Mouse (Mus musculus) T-helper 17 cell (primary cell): ENCODE results near the gene Mesd.

ENCODE experiments used
- in situ Hi-C, 2 experiments: fragments of 300-600 bp; cut with MboI, MseI; formaldehyde crosslinking; loops; 1 replicate in 1 of 2; 2 replicates in 1 of 2; pipeline ENCODE4 v1.15.1; 2025; ENCODE audit warnings: high pct_unique_total_duplicates in 2 of 2

Mesd gene

DNA sequence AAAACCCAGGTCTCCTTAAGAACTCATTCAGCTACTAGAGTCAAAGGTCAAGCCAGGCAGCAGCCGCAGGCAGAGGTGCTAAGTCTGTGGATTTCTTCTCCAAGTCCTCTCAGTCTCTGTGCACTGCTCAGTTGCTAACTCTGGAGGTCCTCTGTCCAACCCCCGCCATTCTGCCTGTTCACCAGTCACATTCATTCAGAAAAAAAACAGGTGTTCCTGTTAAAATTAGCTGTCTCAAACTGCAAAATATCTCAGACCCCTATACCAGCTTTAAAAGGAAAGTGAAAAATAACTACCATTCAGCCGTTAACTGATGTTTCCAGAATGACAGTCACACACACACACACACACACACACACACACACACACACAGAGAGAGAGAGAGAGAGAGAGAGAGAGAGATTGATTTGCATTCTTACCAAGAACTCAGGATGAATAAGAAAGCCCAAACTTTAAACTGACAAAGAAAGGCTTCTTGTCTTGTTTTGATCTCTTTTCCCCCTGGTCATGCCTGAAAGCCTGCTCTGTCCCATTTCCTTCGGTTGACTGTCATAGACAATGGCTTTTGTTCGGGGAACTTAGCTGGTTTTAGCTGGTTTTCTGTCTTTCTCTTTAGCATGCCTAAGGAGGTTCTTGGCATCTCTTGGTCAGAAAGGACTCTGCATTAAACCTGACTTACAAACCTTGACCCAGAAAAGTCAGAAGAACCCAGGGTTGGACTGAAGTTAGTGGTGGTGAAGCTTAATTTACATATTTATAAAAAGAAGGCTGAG, 5.4 kb upstream of the Mesd start:
- in situ Hi-C loops = loop anchor here in 1 of 2 experiments (25.0 kb wide), 1 partner anchor 783 kb away; no protein-coding TSS in a partner anchor

DNA sequence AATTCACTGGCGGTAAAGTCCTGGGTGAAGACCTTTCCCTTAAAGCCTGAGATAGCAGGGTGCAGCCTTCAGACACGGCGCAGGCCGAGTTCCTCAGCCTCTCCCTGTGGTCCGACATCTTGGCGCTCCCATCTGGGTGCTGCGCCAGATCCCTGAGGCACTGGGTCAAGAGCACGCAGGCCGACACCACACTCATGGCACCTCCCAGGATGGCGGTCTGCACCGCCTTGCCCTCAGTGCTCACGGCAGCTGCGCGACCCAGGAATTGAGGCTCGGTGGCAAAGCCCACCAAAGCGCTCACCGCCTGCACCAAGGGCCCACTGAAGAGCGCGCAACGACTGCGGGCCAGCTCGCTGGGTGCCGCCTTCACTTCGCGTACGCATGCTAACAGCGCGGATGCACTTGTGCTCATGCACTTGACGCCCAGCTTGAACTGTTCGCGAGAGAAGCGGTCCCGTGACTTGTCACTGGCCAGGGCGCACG, 2.1 kb upstream of the Mesd start:
- in situ Hi-C loops = loop anchor here (5.0 to 25.0 kb wide), 2 partner anchors 780 to 1015 kb away; partner anchors contain the start of gene Mex3b (in 1 of the 2)

DNA sequence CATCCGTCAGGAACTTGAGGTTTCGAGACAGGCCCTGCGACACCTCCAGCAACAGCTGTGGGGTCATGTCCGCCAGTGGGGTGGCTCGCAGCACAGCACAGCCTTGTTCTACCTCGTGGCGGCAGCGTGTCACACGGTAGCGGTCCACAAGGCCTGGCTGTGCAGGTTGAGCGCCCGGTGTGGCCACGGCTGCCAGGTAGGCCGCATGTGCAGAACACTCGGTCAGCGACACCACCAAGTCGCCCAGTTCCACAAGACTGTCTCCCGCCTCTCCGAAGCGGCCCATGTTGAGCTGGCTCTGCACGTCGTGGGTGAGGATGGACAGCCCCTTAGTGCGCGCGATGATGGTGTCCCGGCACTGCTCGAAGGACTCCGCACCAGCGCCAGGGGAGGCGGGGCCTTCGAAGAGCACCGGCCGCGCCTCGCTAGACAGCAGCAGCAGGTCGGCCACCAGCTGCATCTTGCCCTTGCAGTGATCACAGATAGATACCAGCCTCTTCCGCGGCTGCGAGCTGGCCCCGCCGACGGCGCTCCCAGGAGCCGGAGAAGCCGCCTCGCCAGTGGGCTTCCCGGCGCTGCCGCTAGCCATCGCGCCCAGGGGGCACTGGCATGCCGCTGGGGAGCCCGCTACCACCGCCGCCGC, 1.5 kb upstream of the Mesd start:
- in situ Hi-C loops = loop anchor here (5.0 to 25.0 kb wide), 2 partner anchors 780 to 1015 kb away; partner anchors contain the start of gene Mex3b (in 1 of the 2)

DNA sequence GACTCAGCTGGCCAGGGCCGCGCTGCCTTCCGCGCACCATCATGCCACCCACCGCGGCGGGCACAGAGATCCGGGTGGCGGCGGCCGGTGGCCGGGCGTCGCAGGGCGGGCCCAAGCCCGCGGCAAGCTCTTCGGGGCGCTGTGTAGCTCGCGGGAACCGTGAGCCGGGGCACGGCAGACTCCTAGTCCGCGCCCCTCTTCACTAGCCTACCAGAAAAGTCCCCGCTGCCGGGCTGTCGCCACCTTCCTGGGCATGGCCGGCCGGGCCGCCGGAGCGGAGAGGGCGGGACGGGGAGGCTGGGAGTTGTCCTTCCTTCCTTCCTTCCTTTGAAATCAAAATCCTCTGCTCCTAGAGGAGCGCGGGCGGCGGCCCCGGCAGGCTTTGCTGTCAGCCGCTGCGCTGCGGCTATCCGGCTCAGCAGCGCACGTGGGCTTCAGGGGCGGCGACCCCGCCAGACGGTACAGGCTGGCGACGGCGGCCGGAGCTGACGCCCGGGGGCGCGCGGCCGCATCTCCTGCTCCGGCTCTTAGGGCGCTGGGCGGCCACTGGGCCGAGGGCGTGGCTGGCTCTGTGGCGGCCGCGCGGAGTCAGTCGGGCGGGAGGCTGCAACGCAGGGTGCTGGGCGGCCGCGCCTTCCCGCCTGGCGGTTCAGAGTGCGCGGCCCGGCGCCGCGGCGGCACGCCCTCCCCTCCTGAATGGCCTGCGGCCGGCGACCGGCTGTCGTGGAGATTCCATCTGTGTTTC, 818 bp upstream of the Mesd start:
- in situ Hi-C loops = loop anchor here (5.0 to 25.0 kb wide), 2 partner anchors 779 to 1016 kb away; partner anchors contain the start of gene Mex3b (in 1 of the 2)

DNA sequence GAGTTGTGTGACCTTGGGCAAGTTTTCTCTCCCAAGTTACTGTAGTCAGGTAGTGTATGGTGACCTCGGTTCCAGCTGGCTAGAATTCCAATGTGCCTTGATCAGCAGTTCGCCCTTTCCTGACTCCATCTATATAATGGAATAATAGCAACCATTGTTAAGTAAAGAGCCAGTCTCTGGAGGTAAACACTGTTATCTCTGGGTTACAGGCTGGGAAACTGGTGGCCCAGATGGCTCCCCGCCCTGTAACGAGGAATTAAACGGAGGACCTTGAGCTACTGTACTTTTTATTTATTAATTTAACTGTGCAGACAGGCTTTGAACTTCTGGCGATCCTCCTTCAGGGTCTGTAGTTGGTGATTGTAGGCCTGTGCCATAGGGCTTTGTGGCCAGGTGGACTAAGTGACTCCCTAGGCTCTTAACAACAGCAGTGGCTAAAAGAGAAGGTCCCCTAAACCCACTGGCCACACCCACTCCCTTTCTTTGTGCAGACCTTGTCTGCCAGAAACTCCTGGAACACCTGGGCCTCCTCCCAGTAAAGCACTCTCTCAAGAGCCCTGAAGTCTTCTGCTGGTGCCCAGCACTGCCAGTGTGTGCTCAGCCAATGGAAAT, 761 bp downstream of the Mesd start:
- in situ Hi-C loops = loop anchor here (5.0 to 25.0 kb wide), 2 partner anchors 777 to 1018 kb away; partner anchors contain the start of gene Mex3b (in 1 of the 2)

DNA sequence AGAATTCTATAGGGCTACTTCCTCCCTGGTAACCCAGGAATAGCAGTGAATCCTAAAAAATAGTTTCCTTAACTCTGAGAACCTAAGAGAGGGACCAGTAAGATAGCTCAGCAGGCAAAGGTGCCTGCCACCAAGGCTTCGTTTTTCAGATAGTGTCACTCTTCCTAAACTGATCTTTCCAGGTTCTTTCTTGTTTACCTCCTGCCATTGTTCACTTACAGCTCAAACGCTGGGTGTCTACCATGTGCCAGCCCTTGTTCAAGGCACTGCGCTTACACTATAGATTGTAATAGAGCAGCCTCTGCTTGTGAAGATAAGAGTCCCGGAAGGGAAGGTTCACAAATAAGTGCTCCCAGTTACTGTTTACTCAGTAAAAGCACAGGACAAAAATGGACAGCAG, 1.6 kb downstream of the Mesd start:
- in situ Hi-C loops = loop anchor here in 1 of 2 experiments (25.0 kb wide), 1 partner anchor 776 kb away; no protein-coding TSS in a partner anchor

DNA sequence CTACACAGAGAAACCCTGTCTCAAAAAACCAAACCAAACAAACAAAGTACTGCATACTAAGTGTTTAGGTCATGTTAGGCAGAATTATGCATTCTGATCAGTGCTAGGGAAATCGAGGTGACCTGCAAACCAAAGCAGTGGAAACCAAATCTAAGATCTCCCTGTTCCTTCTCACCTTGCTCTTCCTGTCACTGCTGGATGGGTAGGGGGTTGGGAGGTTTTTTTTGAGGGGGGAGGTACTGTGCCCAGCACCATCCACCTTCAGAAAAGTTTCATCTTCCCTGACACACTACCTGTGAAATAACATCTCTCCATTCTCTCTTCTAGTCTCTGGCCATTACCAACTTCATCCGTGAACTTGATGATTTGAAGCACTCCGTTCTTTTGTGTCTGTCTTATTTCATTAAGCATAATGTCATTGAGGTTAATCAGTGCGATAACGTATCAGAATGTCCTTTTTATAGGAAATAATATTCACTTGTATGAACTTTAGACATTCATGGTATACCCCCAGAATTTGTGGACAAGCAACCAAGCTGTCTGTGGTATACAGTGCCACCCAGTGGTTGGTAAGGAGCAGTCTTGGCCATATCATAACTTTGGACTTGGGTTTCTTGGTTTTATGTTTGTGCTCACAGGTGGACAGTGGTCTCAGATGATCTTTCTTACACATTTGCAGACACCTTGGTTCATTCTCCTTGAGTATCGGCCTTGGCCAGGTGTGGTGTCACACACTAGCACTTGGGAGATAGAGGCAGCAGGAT, 2.3 kb downstream of the Mesd start:
- in situ Hi-C loops = loop anchor here in 1 of 2 experiments (25.0 kb wide), 1 partner anchor 776 kb away; no protein-coding TSS in a partner anchor

DNA sequence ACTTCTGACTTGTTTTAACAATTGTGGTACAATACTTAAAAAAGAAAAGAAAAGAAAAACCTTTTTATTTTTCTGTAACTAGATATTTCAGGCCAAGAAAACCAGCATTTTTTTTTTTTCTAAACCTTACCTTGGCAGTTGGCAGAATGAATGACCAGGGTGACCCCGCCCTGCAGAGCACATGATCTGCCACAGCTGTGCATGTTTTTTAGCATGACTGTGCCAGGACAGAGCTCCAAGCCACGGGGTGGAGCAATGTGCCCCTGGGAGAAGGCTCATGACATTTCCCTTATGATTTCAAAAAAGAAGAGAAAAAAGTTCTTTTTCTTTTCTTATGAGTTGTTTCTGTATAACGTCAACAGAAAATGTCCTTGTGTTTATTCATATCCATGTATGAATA, 5.1 kb downstream of the Mesd start:
- in situ Hi-C loops = loop anchor here in 1 of 2 experiments (25.0 kb wide), 1 partner anchor 773 kb away; no protein-coding TSS in a partner anchor

DNA sequence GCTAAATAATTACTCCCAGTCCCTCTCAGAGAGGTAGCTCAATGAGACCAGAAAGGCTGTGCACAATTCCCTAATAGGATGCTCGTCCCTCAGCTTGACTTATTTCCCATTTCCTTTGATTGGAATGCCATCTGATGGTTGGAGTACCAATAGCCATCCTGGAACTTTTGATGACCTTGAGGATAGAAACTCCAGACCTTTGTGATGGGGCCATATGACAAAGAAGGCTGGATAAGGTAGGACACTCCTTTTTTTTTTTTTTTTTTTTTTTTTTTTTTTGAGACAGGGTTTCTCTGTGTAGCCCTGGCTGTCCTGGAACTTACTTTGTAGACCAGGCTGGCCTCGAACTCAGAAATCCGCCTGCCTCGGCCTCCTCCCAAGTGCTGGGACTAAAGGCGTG, 5.7 kb downstream of the Mesd start:
- in situ Hi-C loops = loop anchor here (5.0 to 25.0 kb wide), 3 partner anchors 238 to 772 kb away; partner anchors contain the start of gene Abhd17c (in 1 of the 2)

DNA sequence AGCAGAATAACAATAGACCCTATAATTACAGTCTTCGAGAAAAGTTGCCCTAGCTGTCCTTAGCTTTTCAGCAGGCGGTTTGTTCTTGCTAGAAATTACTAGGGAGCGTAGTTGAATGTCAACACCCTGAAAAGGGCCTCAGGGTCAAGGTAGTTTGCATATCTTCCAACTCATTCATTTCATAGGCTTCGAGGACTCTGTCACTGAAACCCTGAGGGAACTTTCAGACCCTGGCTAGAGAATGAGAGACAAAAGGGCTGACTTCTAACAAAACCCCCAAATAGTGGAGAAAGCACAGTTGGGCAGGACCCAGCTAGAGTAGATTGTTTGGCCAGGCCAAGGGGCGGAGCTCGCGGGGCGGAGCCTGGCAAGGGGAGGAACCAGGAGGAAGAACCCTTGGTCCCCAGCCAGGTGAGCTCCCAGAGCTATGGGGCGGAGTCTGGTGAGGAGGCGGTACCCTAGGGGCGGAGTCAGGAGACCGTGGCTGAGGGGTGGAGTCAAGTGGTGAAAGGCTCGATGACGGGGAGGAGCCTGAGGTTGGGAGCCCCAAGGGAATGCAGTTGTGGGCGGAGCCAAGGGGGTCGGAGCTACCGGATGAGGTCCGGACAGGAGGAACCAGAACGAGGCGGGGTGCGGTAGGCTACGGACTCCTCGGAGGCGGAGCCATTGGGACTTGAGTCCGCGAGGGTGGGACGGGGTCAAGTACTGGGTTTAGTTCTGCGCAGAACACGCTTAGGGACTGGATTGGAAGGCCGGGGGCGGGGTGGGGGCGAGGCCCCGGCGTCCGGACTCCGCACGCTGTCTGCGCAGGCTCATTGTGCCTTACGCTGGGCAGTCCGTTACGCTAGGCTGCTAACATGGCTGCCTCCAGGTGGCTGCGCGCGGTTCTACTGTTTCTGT, 7.4 kb downstream of the Mesd start:
- in situ Hi-C loops = loop anchor here (5.0 to 25.0 kb wide), 3 partner anchors 239 to 771 kb away; partner anchors contain the start of gene Abhd17c (in 1 of the 2)

DNA sequence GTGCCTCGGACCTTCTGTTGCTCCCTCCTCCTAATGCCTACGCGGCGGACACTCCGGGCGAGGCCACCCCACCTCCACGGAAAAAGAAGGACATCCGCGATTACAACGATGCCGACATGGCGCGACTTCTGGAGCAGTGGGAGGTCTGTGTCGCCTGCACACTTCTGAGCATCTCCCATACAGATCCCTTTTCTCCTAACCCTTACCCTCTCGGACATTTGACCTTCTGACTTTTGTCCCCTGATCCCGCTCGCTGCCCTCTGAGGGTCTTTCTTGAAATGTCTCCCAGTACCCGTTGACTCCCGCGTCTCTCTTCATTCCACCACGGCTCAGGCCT, 8.0 kb downstream of the Mesd start:
- in situ Hi-C loops = loop anchor here (5.0 to 25.0 kb wide), 3 partner anchors 240 to 770 kb away; partner anchors contain the start of gene Abhd17c (in 1 of the 2)

DNA sequence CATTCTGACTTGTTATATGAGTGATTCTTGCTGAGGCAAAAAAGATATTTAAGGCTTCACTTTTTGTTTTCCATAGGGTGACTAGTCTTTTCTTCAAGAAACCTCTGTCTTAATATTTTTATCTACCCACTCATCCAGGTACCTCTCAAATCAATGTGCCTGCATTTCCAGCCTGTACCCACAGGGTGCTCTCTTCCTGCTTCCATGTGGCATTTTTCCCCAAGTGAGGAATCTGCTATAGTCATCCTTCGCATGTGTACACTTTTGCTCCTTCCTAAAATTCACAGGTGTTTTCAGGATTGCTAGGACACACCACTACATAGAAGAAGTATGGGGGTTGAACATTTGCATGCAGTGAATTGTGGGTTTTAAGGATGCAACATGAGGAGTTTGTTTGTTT, 10.1 kb downstream of the Mesd start:
- in situ Hi-C loops = loop anchor here (5.0 to 25.0 kb wide), 3 partner anchors 242 to 768 kb away; partner anchors contain the start of gene Abhd17c (in 1 of the 2)

DNA sequence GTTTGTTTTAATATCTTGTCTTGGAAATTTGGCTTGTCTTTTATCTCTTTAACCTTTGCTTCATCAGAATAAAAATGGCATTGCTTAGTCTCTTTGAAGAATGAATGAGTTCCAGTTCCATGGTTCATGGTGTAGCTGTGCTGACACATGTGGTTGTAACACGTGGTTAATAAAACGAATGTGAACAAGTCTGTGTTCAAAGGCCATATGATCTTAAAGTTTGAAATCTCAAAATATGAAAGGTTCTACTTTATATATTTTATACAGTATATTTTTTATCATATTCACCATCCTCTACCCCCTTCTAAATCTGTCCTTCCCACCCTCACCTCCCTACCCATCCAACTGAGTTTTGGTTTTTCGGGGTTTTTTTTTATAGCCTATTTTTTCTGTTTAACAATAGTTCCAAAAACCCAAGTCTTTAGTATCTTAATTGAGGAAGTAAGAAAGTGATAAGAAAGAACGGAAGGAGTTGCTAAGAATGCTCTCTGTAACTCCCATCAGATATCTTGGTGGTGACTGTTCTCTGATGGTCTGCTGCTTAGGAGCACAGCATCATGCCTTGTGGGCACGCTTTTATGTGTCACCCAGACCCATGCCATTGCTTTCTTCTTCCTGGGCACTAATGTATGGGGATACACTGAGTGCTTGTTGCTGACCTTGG, 11.9 kb downstream of the Mesd start:
- in situ Hi-C loops = loop anchor here (10.0 to 25.0 kb wide), 2 partner anchors 259 to 766 kb away; partner anchors contain the start of gene Abhd17c (in 1 of the 2)

DNA sequence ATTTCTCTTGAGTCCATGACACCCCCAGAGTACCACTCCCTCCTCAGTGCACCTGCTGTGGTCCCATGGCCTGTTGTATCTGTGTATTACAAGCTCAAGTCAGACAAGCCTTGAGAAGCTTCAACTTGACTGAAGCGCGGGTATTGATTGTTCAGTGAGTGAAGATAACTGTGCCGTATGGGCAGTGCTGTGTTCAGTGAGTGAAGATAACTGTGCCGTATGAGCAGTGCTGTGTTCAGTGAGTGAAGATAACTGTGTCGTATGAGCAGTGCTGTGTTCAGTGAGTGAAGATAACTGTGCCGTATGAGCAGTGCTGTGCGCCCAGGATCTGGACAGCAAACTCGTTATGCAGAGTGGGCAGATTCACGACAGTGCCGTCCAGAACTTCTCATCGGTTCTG, 14.0 kb downstream of the Mesd start:
- in situ Hi-C loops = loop anchor here (10.0 to 25.0 kb wide), 2 partner anchors 257 to 764 kb away; partner anchors contain the start of gene Abhd17c (in 1 of the 2)

DNA sequence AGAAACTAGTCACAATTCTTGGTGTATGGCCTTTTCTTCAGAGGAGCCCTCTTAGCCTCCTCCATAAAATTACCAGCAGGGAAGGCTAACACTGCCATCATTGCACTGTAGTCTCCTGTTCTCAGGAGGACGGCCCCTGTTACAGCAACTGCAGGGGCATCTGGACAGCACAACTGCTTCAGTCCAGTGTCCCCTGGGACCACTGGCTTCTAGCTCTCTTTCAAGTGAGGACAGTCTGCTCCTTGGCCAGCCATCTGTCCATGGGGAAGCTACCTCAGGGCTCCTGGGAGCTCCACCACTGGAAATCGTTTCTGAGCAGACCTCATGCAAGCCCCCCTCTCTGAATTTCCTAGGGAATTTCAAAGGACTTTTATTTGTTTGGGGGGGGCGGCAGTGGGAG, 16.3 kb downstream of the Mesd start:
- in situ Hi-C loops = no loop called here

DNA sequence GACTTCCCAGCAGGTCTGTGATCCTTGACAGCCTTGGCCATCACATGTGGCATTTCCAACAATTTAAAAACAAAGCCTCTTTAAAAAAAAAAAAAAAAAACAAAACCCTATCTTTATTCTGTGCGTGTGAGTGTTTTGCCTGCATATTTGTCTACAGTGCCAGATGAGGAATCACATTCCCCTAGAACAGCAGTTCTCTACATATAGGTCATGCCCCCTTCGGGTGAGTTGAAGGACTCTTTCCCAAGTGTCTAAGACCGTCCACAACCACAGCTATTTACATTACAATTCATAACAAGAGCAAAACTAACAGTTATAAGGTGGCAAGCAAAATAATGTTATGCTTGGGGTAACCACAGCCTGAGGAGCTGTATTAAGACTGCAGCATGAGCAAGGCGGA, 17.2 kb downstream of the Mesd start:
- in situ Hi-C loops = no loop called here

DNA sequence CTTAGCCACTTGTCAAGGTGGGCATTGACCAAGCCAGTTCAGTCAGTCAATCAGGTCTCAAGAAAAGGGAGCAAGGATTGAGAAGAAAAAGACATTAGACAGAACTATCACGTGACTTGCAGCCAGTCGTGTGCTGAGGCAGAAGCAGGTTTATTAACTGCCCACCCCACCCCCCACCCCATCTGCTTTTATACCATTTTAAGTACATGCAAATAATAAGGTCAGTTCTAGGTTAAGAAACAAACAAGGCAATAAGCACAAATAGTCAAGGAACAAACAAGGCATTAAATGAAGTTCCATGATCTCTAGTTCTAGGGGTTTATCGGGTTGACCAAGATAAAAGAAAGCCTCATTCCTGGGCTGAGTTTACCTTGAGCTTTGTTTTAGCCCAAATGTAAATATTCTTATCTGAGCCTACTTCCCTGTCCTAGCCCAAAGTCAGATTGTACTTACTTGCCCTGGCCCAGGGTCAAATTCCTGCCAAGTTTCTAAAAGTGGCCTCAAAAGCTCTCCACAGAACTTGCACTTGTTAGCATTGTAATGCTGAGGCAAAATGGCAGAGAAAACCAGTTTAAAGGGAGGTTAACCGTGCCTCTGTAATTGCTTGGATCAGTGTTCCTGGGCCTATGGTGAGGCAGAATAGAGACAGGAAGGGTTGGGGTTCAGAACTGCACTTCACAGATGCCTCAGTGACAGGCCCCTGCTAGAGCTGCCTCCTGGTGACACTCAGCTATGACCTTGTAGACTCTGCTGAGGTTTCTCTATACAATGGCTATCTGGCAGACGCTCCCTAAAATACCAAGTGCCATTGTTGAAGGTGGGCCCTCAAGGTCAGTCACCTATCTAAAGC, 18.3 kb downstream of the Mesd start:
- in situ Hi-C loops = no loop called here
